Mouse (Mus musculus) E14TG2a.4 (cell line): ENCODE results near the gene Cdc73.

Experiments used
- CTCF ChIP-seq: conservative IDR thresholded peaks from 2 replicates; pipeline ENCODE4 v1.5.1; 2014; ENCODE audit warnings: low read length
- NANOG ChIP-seq: IDR thresholded peaks from 2 replicates; pipeline ENCODE4 v1.6.1; 2014; ENCODE audit warnings: borderline replicate concordance, low read length, mixed read lengths

DNA sequence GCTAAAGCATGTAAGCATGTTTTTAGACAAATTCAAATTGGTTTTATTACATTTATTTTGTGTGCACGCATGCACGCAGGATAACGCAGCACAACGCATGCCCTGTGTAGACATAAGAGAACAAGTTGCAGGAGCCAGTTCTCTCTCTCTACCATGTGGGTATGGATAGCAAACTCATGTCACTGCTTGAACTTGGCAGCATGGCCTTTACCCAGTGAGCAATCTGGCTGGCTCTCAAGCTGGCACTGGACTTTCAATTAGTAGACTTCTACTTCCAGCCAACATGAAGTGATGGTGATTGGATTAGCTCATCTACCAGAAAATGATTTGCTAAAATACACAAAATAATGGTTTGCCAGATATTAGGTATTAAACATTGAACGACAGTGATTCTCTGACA lies 21.6 kb downstream of the Cdc73 start:
- no peak for TF ChIP-seq NANOG
- TF ChIP-seq CTCF = no peak
